Mouse (Mus musculus): Measurements from ENCODE around the gene Txnrd2. TPM values are rescaled to one million over a fixed set of nuclear protein-coding genes. Genes with fewer than 3 reads are reported as not detected.

Gene Txnrd2
- total and polyA plus RNA-seq, 3 experiments, result 14.6 to 24.1 (median 22.0) TPM

GRCm38 (mm10) chr16:18490281-18490680 lies 64.1 kb downstream of the Txnrd2 start:
- Histone ChIP-seq H3K4me3 (replicated peaks in 1 of 3; ENCODE audit: low read depth in 2 of 3, low read length in 2 of 3, poor library complexity in 1 of 3) (no peak overlapping the region), H3K27ac (ENCODE audit: insufficient read depth, low read depth) (no peak overlapping the region), H3K4me2 (ENCODE audit: insufficient read depth, low read depth, poor library complexity, severe bottlenecking) (no peak overlapping the region), H3K79me2 (replicated peaks; ENCODE audit: control insufficient read depth, extremely low read depth, insufficient read depth, poor library complexity, severe bottlenecking) (no peaks in the 10 kb centered on the region), H3K36me3 (replicated peaks in 1 of 2; ENCODE audit: control insufficient read depth in 1 of 2, insufficient read depth in 1 of 2, low read length in 1 of 2) (peaks cover 0 to 5% of the 10 kb centered on the region in 2 experiments), H3K4me1 (ENCODE audit: control insufficient read depth in 1 of 2, insufficient read depth in 2 of 2) (peaks cover 0 to 3% of the 10 kb centered on the region in 2 experiments; a peak in 1 of 4 replicates), H3K27me3 (replicated peaks) (no peaks in the 10 kb centered on the region), H3K9ac (ENCODE audit: insufficient read depth, low read depth) (no peak overlapping the region), H3K9me3 (replicated peaks; ENCODE audit: low read length) (peaks cover 4% of the 10 kb centered on the region)
- DNase-seq (ENCODE audit: extremely low read depth), result no peak
- TF ChIP-seq ZC3H11A (IDR thresholded peaks at IDR 0.05; ENCODE audit: low read depth, low read length), result no peak
- TF ChIP-seq NELFE (IDR thresholded peaks at IDR 0.05; ENCODE audit: low read depth, low read length), result no peak
- TF ChIP-seq ETS1 (conservative IDR thresholded peaks at IDR 0.05; ENCODE audit: low read depth, low read length), result no peak
- TF ChIP-seq JUND (conservative IDR thresholded peaks at IDR 0.05; ENCODE audit: low read depth, low read length), result no peak
- no peak for TF ChIP-seq USF1 (IDR thresholded peaks at IDR 0.05; ENCODE audit: low read depth, low read length)
- in situ Hi-C loops (cut with MboI; ENCODE audit: low pct_ligation_motif_present, low pct_unique_long_range_greater_than_20kb, low sequenced_read_pairs), result no loop called here
- dilution Hi-C loops (cut with MboI; ENCODE audit: extremely low pct_ligation_motif_present, extremely low pct_unique_long_range_greater_than_20kb, low sequenced_read_pairs), result no loop called here

GRCm38 (mm10) chr16:18490894-18491293 lies 64.7 kb downstream of the Txnrd2 start:
- Histone ChIP-seq H3K79me2 (replicated peaks; ENCODE audit: control insufficient read depth, extremely low read depth, insufficient read depth, poor library complexity, severe bottlenecking) (no peaks in the 10 kb centered on the region), H3K27me3 (replicated peaks) (no peaks in the 10 kb centered on the region), H3K4me3 (replicated peaks in 1 of 3; ENCODE audit: low read depth in 2 of 3, low read length in 2 of 3, poor library complexity in 1 of 3) (no peak overlapping the region), H3K9me3 (replicated peaks; ENCODE audit: low read length) (peaks cover 4% of the 10 kb centered on the region), H3K4me2 (ENCODE audit: insufficient read depth, low read depth, poor library complexity, severe bottlenecking) (no peak overlapping the region), H3K27ac (ENCODE audit: insufficient read depth, low read depth) (no peak overlapping the region), H3K4me1 (ENCODE audit: control insufficient read depth in 1 of 2, insufficient read depth in 2 of 2) (peaks cover 0 to 3% of the 10 kb centered on the region in 2 experiments; a peak in 1 of 4 replicates), H3K36me3 (replicated peaks in 1 of 2; ENCODE audit: control insufficient read depth in 1 of 2, insufficient read depth in 1 of 2, low read length in 1 of 2) (peaks cover 0 to 5% of the 10 kb centered on the region in 2 experiments), H3K9ac (ENCODE audit: insufficient read depth, low read depth) (no peak overlapping the region)
- DNase-seq (ENCODE audit: extremely low read depth), result no peak
- dilution Hi-C loops (cut with MboI; ENCODE audit: extremely low pct_ligation_motif_present, extremely low pct_unique_long_range_greater_than_20kb, low sequenced_read_pairs), result no loop called here
- TF ChIP-seq CHD2 (IDR thresholded peaks at IDR 0.05; ENCODE audit: low read length) (no peak), TBP (conservative IDR thresholded peaks at IDR 0.05; ENCODE audit: low read depth, low read length) (no peak), MYC (IDR thresholded peaks at IDR 0.05; ENCODE audit: low read depth, low read length) (no peak), USF2 (conservative IDR thresholded peaks at IDR 0.05; ENCODE audit: low read depth, low read length) (no peak), UBTF (IDR thresholded peaks at IDR 0.05; ENCODE audit: low read depth, low read length) (no peak), NELFE (IDR thresholded peaks at IDR 0.05; ENCODE audit: low read depth, low read length) (no peak), USF1 (IDR thresholded peaks at IDR 0.05; ENCODE audit: low read depth, low read length) (no peak), ZNF384 (IDR thresholded peaks at IDR 0.05; ENCODE audit: low read depth, low read length) (no peak), ZKSCAN1 (IDR thresholded peaks at IDR 0.05; ENCODE audit: borderline replicate concordance, low read depth, low read length) (no peak), RCOR1 (conservative IDR thresholded peaks at IDR 0.05; ENCODE audit: low read depth, low read length) (no peak), JUN (IDR thresholded peaks at IDR 0.05; ENCODE audit: insufficient read depth, low read depth, low read length) (no peak), CHD1 (IDR thresholded peaks at IDR 0.05; ENCODE audit: low read depth, low read length) (no peak), HCFC1 (IDR thresholded peaks at IDR 0.05; ENCODE audit: low read depth, low read length) (no peak), MAFK (IDR thresholded peaks at IDR 0.05; ENCODE audit: insufficient replicate concordance, low read length) (no peak), MEF2A (IDR thresholded peaks at IDR 0.05; ENCODE audit: borderline replicate concordance, low read depth, low read length) (no peak), TCF12 (IDR thresholded peaks at IDR 0.05; ENCODE audit: low read depth, low read length) (no peak), SMC3 (IDR thresholded peaks at IDR 0.05; ENCODE audit: low read depth, low read length) (no peak), EP300 (IDR thresholded peaks at IDR 0.05; ENCODE audit: low read length) (no peak)
- in situ Hi-C loops (cut with MboI; ENCODE audit: low pct_ligation_motif_present, low pct_unique_long_range_greater_than_20kb, low sequenced_read_pairs), result no loop called here
